Mouse (Mus musculus) brown adipose tissue, adult 24 weeks (tissue): Measurements from ENCODE around the gene Bloc1s2. TPM values are rescaled to one million over a fixed set of nuclear protein-coding genes. Genes with fewer than 3 reads are reported as not detected.
"Not testable (repeated sequence)": the region's sequence is repeated elsewhere in the genome, so short reads cannot be mapped to it uniquely, and the experiment has no call there.

Experiments
- H3K27ac ChIP-seq: fragments of 200-500 bp; replicated peaks from 2 replicates; pipeline ENCODE4 v1.5.1; 2012; ENCODE audit warnings: low read depth, mild to moderate bottlenecking, low read length
- H3K4me1 ChIP-seq: fragments of 200-500 bp; 2 replicates; pipeline ENCODE4 v1.6.1; 2012; ENCODE audit warnings: low read length, mixed read lengths; ENCODE audit not compliant: control insufficient read depth, insufficient read depth, insufficient read length
- H3K4me3 ChIP-seq: fragments of 200-500 bp; 2 replicates; pipeline ENCODE4 v1.5.1; 2012; ENCODE audit warnings: low read depth, mild to moderate bottlenecking, low read length, moderate library complexity; ENCODE audit not compliant: insufficient read depth
- polyA plus RNA-seq: library from polyadenylated mRNA; stranded (reverse); fragments of >200 nt; gene quantifications from 2 replicates; pipeline ENCODE4 v1.2.4, GENCODE M21; 2012; ENCODE audit not compliant: missing spikeins, insufficient read depth, insufficient read length

The Bloc1s2 gene
- polyA plus RNA-seq, 1 experiment: 12.6 TPM

GRCm38 (mm10) chr19:44146568-44146879 lies 278 bp upstream of the Bloc1s2 start:
- H3K4me1 ChIP-seq: no peaks in the 10 kb centered on the region
- no peak overlapping the region for H3K27ac ChIP-seq
- H3K4me3 ChIP-seq: peak overlapping the region; percentile 81

GRCm38 (mm10) chr19:44144366-44144765 lies 1.9 kb downstream of the Bloc1s2 start:
- no peaks in the 10 kb centered on the region for H3K4me1 ChIP-seq
- no peak overlapping the region for H3K4me3 ChIP-seq
- H3K27ac ChIP-seq: no peak overlapping the region

DNA sequence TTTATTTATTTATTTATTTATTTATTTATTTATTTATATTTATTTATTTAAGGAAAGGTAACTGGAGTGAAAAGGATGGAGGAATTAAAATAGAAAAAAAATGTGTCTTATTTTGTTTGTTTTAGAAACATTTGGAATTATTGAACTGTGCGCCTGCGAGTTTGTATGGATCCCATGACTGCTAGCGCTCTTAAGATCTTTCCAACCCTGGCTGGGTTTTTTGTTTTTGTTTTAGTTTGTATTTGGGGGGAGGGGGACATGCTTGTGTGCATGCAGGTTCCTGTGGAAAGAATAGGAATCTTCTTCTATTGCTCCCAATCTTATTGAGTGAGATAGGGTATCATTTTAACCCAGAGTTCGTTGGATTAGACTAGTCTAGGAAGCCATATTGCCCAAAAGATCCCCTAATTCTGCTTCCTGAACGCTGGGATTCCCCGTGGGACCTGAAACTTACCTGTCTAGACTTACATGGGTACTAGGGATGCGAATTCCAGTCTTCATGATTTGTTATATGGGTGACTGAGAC lies 10.2 kb downstream of the Bloc1s2 start:
- no peaks in the 10 kb centered on the region; the same call in 1 of the 2 replicates for H3K4me1 ChIP-seq
- H3K27ac ChIP-seq: no peak overlapping the region
- H3K4me3 ChIP-seq: peak overlapping the region; percentile 57

- peak within 1 kb of the TSS; percentile 93 for H3K27ac ChIP-seq
- H3K4me1 ChIP-seq: no peaks in the 10 kb centered on the region; the same call in 1 of the 2 replicates
- peak within 1 kb of the TSS; percentile 96 for H3K4me3 ChIP-seq
Observed at GRCm38 (mm10) chr19:44135072-44135959, 10.9 kb downstream of the Bloc1s2 start, which contains the start of gene Cwf19l1. Gene Cwf19l1 (minus strand): TSS chr19:44135876.

DNA sequence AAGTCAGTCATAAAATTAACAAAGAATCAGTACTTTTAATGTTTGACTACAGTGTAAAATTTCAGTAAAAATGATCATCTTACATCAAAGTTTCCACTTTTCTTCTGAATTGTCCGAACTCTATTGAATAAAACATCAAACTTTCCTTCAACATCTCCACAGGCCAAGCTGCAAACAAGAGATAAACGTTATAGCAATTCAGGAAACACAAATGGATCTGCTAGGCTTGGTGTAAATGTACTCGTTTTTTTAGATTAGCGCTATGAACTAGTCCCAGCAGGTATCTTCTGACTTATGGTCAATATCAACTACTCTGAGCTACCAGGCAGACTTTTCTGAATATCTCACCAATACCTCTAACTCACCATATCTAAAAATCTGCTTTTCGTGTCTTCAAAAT lies 13.3 kb downstream of the Bloc1s2 start:
- H3K4me1 ChIP-seq: no peaks in the 10 kb centered on the region; the same call in 1 of the 2 replicates
- no peak overlapping the region for H3K27ac ChIP-seq
- no peak overlapping the region for H3K4me3 ChIP-seq

DNA sequence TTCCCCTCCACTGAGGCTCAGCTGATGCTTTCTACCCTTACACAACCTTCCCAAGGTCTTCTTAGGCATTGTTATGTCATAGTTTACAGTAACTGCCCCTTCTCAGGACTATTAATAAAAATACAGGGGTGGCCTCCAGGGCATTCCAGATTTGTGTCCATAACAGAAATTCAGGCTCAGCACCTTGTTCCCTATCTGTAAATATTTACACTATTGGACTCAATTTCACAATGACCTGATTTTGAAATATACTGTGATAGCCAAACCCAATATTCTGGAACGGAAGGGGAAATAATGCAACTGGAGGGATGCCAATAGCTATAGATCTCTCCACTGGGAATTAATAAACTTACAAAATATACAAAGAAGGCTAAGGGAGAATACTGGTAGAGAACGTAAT lies 17.7 kb downstream of the Bloc1s2 start:
- Histone ChIP-seq H3K4me3 (no peak overlapping the region), H3K4me1 (no peaks in the 10 kb centered on the region), H3K27ac (no peak overlapping the region)

DNA sequence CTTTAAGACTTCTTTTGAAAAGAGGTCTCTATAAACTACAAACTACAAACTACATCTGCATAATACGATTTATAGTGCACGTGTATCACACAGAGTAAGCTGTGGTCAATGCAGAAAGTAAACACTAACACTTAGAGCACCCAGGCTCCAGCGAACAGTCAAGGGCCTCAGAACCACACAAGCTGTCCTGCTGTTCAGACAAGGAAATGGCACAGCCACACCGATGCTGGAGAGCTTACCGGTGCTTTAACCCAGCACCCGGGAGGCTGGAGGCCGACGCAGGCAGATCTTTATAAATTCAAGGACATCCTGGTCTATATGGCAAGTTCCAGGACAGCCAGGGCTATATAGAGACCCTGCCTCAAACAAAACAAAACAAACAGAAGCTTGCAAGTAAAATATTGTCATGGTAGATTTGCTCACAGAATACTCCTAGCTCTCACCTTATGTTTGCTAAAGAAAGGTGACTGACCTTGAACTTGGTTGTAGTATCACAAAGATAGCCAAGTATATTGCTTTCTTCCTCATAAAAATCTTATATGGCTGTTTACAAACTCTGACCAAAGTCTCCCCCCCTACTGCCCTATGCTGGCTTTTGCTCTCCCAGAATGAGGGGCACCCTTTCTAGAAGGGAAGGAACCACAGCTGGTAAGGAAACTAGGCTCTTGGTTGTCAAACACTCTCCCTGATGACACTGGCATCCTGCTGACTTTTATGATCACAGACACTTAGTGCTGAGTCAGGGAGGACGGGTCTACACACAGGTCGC lies 18.3 kb downstream of the Bloc1s2 start:
- Histone ChIP-seq H3K27ac (no peak overlapping the region), H3K4me1 (no peaks in the 10 kb centered on the region), H3K4me3 (no peak overlapping the region)

GRCm38 (mm10) chr19:44121137-44121536 lies 25.1 kb downstream of the Bloc1s2 start:
- Histone ChIP-seq H3K27ac (no peak overlapping the region), H3K4me1 (no peaks in the 10 kb centered on the region), H3K4me3 (no peak overlapping the region)

- not testable (repeated sequence) for H3K4me1 ChIP-seq, H3K27ac ChIP-seq, H3K4me3 ChIP-seq
Observed at GRCm38 (mm10) chr19:44120686-44121085, 25.6 kb downstream of the Bloc1s2 start.

DNA sequence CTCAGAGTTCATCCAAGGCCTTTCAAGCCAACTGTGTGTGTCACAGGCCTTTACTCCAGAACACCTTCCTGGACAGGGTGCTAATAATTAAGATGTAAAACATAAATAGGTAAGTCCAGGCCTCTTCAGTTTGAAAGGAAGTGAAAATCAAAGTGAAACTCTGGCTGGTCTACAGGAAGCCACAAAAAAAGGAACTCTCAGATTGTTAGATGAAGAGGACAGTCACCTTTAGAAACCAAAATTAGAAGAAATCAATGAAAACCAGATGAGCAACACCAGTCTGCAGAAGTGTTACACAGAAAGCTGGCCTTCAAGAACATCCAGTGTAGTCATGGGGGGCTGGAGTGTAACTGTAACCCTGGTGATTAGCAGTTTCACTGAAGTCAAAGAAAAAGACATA lies 28.5 kb downstream of the Bloc1s2 start:
- H3K27ac ChIP-seq: no peak overlapping the region
- no peaks in the 10 kb centered on the region for H3K4me1 ChIP-seq
- no peak overlapping the region for H3K4me3 ChIP-seq

DNA sequence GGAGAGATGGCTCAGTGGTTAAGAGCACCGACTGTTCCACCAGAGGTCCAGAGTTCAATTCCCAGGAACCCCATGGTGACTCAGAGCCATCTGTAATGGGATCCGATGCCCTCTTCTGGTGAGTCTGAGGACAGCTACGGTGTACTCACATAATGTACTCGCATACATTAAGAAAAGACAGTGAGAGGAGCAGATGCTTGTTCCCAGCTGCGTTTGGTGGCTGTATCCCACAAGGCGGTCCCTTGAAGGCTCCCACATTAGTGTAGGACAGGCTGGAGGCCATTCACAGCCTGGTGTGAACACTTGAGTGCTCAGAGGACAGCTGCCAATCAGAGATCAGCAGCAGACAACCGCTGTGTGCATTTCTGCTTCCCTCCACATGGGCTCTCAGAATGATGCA lies 34.5 kb downstream of the Bloc1s2 start:
- no peak overlapping the region for H3K27ac ChIP-seq
- H3K4me3 ChIP-seq: no peak overlapping the region
- peaks cover 3% of the 10 kb centered on the region; the same call in 1 of the 2 replicates for H3K4me1 ChIP-seq

DNA sequence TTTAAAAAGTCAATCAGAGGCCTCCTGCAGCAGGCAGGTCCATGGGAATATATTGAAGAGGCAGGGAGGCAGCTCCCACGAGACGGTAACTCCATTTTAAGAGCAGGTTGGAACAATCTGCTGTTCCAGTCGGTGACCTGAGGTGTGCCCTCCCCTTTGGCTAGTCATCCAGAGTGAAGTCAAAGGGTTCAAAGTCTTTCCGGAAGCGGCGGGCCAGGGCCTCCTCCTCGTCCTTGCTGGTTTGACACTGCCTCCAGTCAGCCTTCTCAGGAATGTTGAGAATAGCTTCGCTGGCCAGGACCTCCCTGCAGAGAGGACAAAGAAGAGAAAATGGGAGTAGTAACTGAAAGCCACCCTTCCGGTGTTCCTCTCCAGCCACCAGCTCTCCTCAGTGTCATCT lies 35.9 kb downstream of the Bloc1s2 start:
- Histone ChIP-seq H3K4me3 (no peak overlapping the region), H3K4me1 (peaks cover 5% of the 10 kb centered on the region; the same call in 1 of the 2 replicates), H3K27ac (no peak overlapping the region)

DNA sequence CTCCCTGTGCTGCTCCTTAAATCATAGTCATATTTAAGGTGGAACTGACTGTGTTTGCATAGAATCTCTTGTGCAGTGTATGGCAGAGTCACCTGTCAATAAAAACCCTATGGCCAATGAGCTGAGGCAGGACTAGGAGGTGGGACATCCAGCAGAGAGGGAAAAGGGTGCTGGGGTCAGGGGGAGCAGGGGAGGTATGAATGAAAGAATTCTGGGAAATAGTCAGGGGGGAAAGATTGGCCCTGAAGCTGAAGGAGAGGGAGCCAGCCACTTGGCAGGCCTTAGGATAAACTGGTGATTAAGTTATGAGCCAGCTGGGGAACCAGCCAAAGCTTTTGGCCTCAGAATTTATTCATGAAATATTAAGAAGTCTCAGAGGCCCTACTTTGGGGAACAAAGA lies 37.2 kb downstream of the Bloc1s2 start:
- no peak overlapping the region for H3K4me3 ChIP-seq
- H3K27ac ChIP-seq: no peak overlapping the region
- H3K4me1 ChIP-seq: peaks cover 5% of the 10 kb centered on the region; the same call in 1 of the 2 replicates

DNA sequence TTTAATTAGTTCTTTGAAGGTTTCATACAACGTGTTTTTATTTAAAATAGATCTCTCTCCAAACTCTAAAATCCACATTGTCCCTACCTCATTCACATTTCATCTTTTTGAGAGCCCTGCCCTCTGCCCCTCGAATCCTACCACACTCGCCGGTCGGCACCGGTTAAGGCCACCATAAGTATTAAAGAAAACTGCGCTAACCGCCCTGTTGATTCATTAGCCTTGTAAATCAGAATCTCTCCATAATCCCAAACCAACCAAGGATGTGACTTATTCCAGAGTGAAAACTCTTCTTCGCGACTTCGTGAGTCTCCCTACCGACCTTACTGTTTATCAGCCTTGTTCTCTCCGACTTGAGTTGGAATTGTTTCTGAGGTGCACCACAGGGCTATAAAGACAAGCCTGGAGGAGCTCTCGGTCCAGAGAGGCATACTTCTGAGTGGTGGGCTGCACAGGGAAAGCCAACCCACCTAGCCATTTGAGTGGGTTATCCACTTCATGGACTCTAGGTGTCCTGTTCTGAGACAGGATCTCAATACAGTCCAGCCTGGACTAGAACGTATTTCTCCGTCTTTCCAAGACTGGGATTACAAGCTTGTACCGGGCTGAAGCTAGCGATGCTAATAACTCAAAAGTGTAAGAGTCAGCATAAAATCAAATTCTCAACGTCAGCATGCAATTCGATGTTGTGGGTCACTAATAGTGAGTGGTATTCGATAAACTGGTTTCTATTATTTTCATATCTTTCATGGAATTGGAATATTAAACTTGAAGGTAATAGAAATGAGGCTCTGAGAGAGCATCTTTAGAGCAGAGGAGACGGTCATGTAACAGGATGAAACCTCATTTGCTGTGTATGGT lies 38.4 kb downstream of the Bloc1s2 start:
- Histone ChIP-seq H3K4me1 (peaks cover 5% of the 10 kb centered on the region; the same call in 1 of the 2 replicates), H3K4me3 (peak overlapping the region; percentile 58), H3K27ac (peak overlapping the region; percentile 14; the same call in 1 of the 2 replicates)
